Mouse (Mus musculus) neural tube, embryonic 14.5 days (tissue): ENCODE data around the gene Gm2696. TPM values are rescaled to one million over a fixed set of nuclear protein-coding genes. Genes with fewer than 3 reads are reported as not detected.

Source experiments
- ATAC-seq: fragments of 200-750 bp; cut with Nextera tagmentation; 2 replicates; pipeline ENCODE4 v1.8.0; 2017; ENCODE audit warnings: low read depth, mild to moderate bottlenecking, moderate TSS enrichment, moderate library complexity
- H3K27ac ChIP-seq: fragments of 300-500 bp; sonication (generic); 2 replicates; pipeline ENCODE4 v1.5.1; 2014; ENCODE audit warnings: low read depth, mild to moderate bottlenecking, control low read depth, low read length, moderate library complexity, mixed read lengths
- H3K27me3 ChIP-seq: fragments of 300-500 bp; sonication (generic); 2 replicates; pipeline ENCODE4 v1.6.1; 2014; ENCODE audit warnings: low read length; ENCODE audit not compliant: control insufficient read depth, insufficient read depth
- H3K36me3 ChIP-seq: fragments of 300-500 bp; sonication (generic); 2 replicates; pipeline ENCODE4 v1.6.1; 2014; ENCODE audit warnings: low read length, mixed read lengths; ENCODE audit not compliant: control insufficient read depth, insufficient read depth
- H3K4me1 ChIP-seq: fragments of 300-500 bp; sonication (generic); 2 replicates; pipeline ENCODE4 v1.6.1; 2014; ENCODE audit warnings: low read length; ENCODE audit not compliant: control insufficient read depth, insufficient read depth
- H3K4me2 ChIP-seq: fragments of 300-500 bp; sonication (generic); 2 replicates; pipeline ENCODE4 v1.6.1; 2014; ENCODE audit warnings: mild to moderate bottlenecking, low read depth, low read length, control low read depth
- H3K4me3 ChIP-seq: fragments of 300-500 bp; sonication (generic); 2 replicates; pipeline ENCODE4 v1.5.1; 2014; ENCODE audit warnings: low read depth, low read length, control low read depth, mixed read lengths
- H3K9ac ChIP-seq: fragments of 300-500 bp; sonication (generic); replicated peaks from 2 replicates; pipeline ENCODE4 v1.6.1; 2014; ENCODE audit warnings: low read depth, mild to moderate bottlenecking, control low read depth, low read length, mixed read lengths
- H3K9me3 ChIP-seq: fragments of 300-500 bp; sonication (generic); 2 replicates; pipeline ENCODE4 v1.6.1; 2016; ENCODE audit warnings: low read length; ENCODE audit not compliant: control insufficient read depth
- WGBS: fragments of 180-500 bp; shearing (Covaris S2); extraction: QIAGEN DNeasy Blood & Tissue Kit; methylation state at CpG from one replicate; pipeline ENCODE4 v1.1.7; 2014; 5-methylcytosine and 5-hydroxymethylcytosine counted together
- polyA plus RNA-seq: library from polyadenylated mRNA; unstranded; fragments of >200 nt; fragmentation: Nextera tagmentation; extraction: Ambion mirVana; gene quantifications from 2 replicates; pipeline ENCODE4 v1.2.1, GENCODE M21; 2014

Gene Gm2696
- polyA plus RNA-seq, 1 experiment from 2014 or later, result not detected

DNA sequence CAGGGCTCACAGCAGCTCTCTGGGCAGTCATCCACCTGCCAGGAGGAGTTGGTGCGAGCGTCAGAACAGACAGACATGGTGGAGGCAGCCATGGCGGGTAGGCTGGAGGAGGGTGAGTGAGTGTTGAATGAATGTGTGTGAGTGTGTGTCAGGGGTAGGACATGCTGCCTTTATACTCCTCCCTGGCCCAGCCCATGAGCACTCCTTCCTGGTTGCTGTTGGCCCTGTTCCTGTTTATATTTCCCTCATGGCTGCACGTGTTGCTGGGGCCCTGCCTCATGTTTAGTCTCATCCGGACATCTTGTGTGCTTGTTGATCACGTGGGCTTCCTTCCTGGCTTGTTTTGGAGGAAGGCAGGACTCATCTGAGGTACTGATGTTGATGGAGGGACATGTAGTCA lies 12.5 kb downstream of the Gm2696 start, which contains the start of gene Krtap10-4:
Gene Krtap10-4 (minus strand): TSS at position 145 of the 400 bp plus-strand sequence.
- no peaks in the 10 kb centered on the region for H3K9me3 ChIP-seq
- H3K4me1 ChIP-seq, result no peaks in the 10 kb centered on the region
- 80% methylated on average over 6 of the region's 6 CpGs for WGBS
- H3K4me2 ChIP-seq, result no peak within 1 kb of the TSS
- no peak within 1 kb of the TSS for H3K4me3 ChIP-seq
- no peaks in the 10 kb centered on the region for H3K36me3 ChIP-seq
- ATAC-seq, result no peak
- no peak within 1 kb of the TSS for H3K27ac ChIP-seq
- no peak within 1 kb of the TSS for H3K9ac ChIP-seq
- no peaks in the 10 kb centered on the region for H3K27me3 ChIP-seq

DNA sequence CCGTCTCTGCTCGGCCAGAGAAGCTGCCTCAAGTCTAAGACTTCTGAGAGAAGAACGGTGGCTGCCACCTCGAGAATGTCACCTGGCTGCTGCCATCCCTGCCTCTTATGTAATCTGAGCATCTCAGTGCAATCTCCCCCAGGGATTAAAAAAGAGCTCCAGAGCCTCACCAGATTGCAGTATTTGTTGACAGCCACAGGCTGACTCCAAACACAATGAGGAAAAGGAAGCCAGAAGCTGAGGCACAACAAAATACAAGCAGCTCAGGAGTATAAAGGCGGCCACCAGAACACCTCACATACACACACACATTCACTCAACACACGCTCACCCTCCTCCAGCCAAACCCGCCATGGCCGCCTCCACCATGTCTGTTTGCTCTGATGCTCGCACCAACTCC lies 21.2 kb downstream of the Gm2696 start, which contains the start of gene Krtap10-10:
Gene Krtap10-10 (plus strand): TSS at position 301 of the 400 bp plus-strand sequence.
- Histone ChIP-seq H3K9me3 (no peaks in the 10 kb centered on the region), H3K27me3 (no peaks in the 10 kb centered on the region), H3K4me3 (no peak within 1 kb of the TSS), H3K27ac (no peak within 1 kb of the TSS), H3K4me2 (no peak within 1 kb of the TSS), H3K9ac (no peak within 1 kb of the TSS), H3K4me1 (no peaks in the 10 kb centered on the region), H3K36me3 (no peaks in the 10 kb centered on the region)
- no peak for ATAC-seq
- 74% methylated on average over 9 of the region's 9 CpGs for WGBS

DNA sequence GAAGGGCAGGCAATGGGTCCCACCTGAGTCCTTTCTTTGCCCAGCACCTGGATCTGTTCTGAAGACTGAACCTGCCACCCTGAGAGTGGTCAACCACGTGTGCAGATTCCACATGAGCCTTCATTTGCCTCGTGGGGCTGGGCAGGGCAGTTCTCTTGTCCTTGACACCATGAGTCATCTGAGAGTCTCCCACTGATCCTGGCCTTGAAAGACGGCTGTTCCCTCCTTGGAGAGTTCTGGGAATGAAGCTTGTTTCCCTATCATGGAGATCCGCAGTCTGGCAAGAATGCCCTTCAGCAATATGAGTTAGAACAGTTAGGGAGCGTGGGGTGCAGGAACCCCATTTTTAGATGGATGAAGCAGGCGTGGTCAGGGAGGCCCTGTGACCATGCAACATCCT lies 24.5 kb downstream of the Gm2696 start:
- Histone ChIP-seq H3K9ac (no peak overlapping the region), H3K27me3 (no peaks in the 10 kb centered on the region), H3K36me3 (no peaks in the 10 kb centered on the region), H3K9me3 (no peaks in the 10 kb centered on the region), H3K4me2 (no peak overlapping the region), H3K27ac (no peak overlapping the region), H3K4me3 (no peak overlapping the region), H3K4me1 (no peaks in the 10 kb centered on the region)
- WGBS, result 76% methylated on average over 6 of the region's 6 CpGs
- no peak for ATAC-seq

GRCm38 (mm10) chr10:77846503-77846902 lies 32.0 kb downstream of the Gm2696 start, which contains the start of gene Gm36176:
TSS of gene Gm36176 (plus strand) at chr10:77846803.
- Histone ChIP-seq H3K9me3 (no peaks in the 10 kb centered on the region), H3K4me3 (no peak within 1 kb of the TSS), H3K4me2 (no peak within 1 kb of the TSS), H3K27ac (no peak within 1 kb of the TSS), H3K27me3 (no peaks in the 10 kb centered on the region), H3K9ac (no peak within 1 kb of the TSS), H3K4me1 (no peaks in the 10 kb centered on the region), H3K36me3 (no peaks in the 10 kb centered on the region)
- no peak for ATAC-seq
- WGBS, result 94% methylated on average over 3 of the region's 3 CpGs

- 24% methylated on average over 2 of the region's 2 CpGs for WGBS
Measured at GRCm38 (mm10) chr10:77846961-77847360, 32.5 kb downstream of the Gm2696 start.

GRCm38 (mm10) chr10:77847538-77847937 lies 33.1 kb downstream of the Gm2696 start:
- Histone ChIP-seq H3K27ac (no peak overlapping the region), H3K9me3 (no peaks in the 10 kb centered on the region), H3K9ac (no peak overlapping the region), H3K4me3 (no peak overlapping the region), H3K4me1 (no peaks in the 10 kb centered on the region), H3K4me2 (no peak overlapping the region), H3K27me3 (no peaks in the 10 kb centered on the region), H3K36me3 (no peaks in the 10 kb centered on the region)
- WGBS, result 92% methylated on average over 2 of the region's 2 CpGs
- no peak for ATAC-seq

More at GRCm38 (mm10) chr10:77846961-77847360, 32.5 kb downstream of the Gm2696 start:
- Histone ChIP-seq H3K27ac (no peak overlapping the region), H3K4me3 (no peak overlapping the region), H3K4me2 (no peak overlapping the region), H3K9ac (no peak overlapping the region), H3K9me3 (no peaks in the 10 kb centered on the region), H3K27me3 (no peaks in the 10 kb centered on the region), H3K36me3 (no peaks in the 10 kb centered on the region), H3K4me1 (no peaks in the 10 kb centered on the region)
- ATAC-seq, result no peak

GRCm38 (mm10) chr10:77852559-77852958 lies 38.1 kb downstream of the Gm2696 start, which contains the start of gene Gm10318:
TSS of gene Gm10318 (plus strand) at chr10:77852859.
- Histone ChIP-seq H3K27ac (no peak within 1 kb of the TSS), H3K9me3 (no peaks in the 10 kb centered on the region), H3K4me3 (no peak within 1 kb of the TSS), H3K9ac (no peak within 1 kb of the TSS), H3K4me1 (no peaks in the 10 kb centered on the region), H3K36me3 (no peaks in the 10 kb centered on the region), H3K4me2 (no peak within 1 kb of the TSS), H3K27me3 (no peaks in the 10 kb centered on the region)
- WGBS, result 64% methylated on average over 9 of the region's 9 CpGs
- no peak for ATAC-seq

GRCm38 (mm10) chr10:77861675-77862074 lies 47.2 kb downstream of the Gm2696 start, which contains the start of gene Gm3285:
TSS of gene Gm3285 (plus strand) at chr10:77861975.
- no peak for ATAC-seq

GRCm38 (mm10) chr10:77864067-77864761 lies 49.7 kb downstream of the Gm2696 start:
- Histone ChIP-seq H3K36me3 (no peaks in the 10 kb centered on the region), H3K4me3 (no peak overlapping the region), H3K27ac (no peak overlapping the region), H3K27me3 (no peaks in the 10 kb centered on the region), H3K9me3 (no peaks in the 10 kb centered on the region), H3K9ac (no peak overlapping the region), H3K4me2 (peak overlapping the region; percentile 0; the same call in 1 of the 2 replicates), H3K4me1 (no peaks in the 10 kb centered on the region)
- WGBS, result 31% methylated on average over 14 of the region's 14 CpGs
- peak; percentile 79 for ATAC-seq

More at GRCm38 (mm10) chr10:77861675-77862074, 47.2 kb downstream of the Gm2696 start, which contains the start of gene Gm3285:
- Histone ChIP-seq H3K27me3 (no peaks in the 10 kb centered on the region), H3K9ac (no peak within 1 kb of the TSS), H3K36me3 (no peaks in the 10 kb centered on the region), H3K27ac (no peak within 1 kb of the TSS), H3K9me3 (no peaks in the 10 kb centered on the region), H3K4me2 (no peak within 1 kb of the TSS), H3K4me1 (no peaks in the 10 kb centered on the region), H3K4me3 (no peak within 1 kb of the TSS)
- 66% methylated on average over 7 of the region's 7 CpGs for WGBS
